Mouse (Mus musculus): ENCODE results near the gene Zbtb16.

DNA sequence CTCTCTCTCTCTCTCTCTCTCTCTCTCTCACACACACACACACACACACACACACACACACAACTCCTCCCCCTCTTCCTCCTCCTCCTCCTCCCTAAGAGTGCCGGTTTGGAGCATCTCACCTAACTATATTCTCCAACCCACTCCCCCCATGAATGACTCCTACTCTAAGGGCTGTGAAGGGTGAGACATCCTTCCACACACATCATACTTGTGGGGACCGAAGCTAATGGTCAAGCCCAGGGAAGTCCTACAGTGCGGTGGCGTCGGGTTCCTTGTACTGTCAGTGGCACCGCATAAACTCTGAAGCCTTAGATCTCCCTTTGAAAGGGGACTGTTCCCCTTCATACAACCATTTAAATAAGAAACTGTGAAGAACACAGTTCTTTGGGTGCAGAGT is 110.9 kb downstream of the Zbtb16 start:
- TF ChIP-seq CTCF (IDR thresholded peaks at IDR 0.05; ENCODE audit: low read depth, low read length), result no peak
- no peak for TF ChIP-seq POLR2A (IDR thresholded peaks at IDR 0.05; ENCODE audit: extremely low read depth, insufficient read depth, low read length)
